Mouse (Mus musculus): ENCODE results near the gene Anks1b.
A peak's percentile ranks its signal among the peaks of the same experiment; 100 is the strongest.

Anks1b gene

DNA sequence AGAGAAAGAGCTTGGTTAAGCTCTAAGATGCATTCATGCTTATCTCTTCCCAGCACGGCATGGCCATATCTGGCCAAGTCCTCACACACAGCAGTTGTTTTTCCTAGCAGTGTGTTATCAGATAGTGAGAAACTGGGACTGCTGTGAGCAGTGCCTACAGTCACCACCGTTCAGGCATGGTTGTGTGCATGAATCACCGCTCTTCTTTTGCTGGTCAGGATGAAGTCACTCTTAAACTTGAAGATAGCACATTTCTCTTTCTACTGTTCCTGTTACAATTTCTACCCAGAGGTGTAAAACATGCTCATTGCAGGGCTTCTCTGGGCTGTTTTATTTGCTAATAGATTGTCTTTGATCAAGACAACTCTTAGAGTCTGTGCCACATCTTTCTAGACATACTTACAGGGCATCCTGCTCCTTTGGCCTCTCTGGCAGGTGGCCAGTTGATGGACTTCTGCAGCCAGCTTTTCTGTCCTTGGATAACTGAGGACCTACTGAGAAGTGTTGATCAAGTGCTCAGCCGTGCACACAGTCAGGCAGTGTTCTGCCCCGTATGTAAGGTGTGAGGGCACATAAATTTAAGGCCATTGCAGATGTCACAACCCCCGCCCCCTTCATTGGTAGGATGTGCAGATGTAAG lies 296.8 kb downstream of the Anks1b start:
- no peak for DNase-seq (ENCODE audit: low read depth)

- DNase-seq (ENCODE audit: low read depth), result no peak
These were observed 317.1 kb downstream of the Anks1b start for GRCm38 (mm10) chr10:90190366-90190765.

DNA sequence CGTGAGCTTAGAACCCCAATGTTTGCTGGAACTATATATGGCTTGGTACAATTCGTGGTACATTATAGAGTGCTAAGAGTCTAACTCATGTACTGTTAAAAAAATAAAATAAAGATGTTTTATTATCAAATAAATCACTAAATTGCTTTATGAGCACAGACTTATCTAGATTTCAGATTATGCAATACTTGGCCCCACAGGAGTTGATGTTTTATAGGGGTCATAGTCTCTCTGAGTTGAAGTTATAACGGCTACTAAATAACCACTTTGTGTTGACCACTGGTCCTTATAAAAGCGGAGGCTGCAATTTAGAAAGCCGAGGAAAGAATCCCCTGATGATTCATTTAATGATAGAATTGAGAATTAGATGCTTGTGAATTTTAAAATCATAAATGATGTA lies 323.6 kb downstream of the Anks1b start:
- no peak for DNase-seq (ENCODE audit: low read depth)

DNA sequence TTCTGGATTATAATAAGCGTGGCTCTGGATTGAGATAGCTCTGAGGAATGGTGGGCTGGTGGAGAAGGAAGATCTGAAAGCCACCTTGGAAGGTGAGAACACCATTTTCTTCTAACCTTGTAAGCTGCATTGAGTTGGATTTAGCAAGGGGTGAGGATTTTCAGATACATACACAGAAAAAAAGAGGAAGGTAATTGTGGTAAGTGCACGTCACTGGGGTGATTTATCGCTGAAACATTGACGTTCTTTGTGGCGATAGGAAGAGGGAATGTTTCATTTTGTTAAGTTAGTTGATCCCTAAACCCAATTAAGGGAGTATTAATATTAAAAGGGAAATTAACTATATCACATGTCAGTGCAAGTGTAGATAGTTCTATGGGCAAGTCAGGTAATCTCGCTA lies 336.7 kb downstream of the Anks1b start:
- DNase-seq (ENCODE audit: low read depth), result peak; percentile 6

DNA sequence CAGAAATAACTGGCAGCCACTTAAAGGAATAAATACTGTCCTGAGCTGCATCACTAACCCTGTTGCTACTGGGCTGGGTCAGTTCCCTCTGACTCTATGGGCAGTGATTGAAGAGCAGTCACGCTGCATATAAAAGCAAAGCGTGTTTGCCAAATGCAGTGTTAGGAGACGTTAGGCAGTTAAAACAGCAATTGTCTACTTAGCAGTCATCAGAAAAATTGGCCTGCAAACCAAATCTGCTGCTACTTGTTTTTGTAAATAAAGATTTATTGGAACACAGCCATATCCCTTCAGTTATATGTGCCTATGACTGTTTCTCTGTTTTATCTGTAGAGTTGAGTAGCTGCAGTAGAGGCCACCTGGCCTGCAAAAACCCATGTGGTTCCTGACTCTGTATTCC lies 347.2 kb downstream of the Anks1b start:
- DNase-seq (ENCODE audit: low read depth), result no peak

DNA sequence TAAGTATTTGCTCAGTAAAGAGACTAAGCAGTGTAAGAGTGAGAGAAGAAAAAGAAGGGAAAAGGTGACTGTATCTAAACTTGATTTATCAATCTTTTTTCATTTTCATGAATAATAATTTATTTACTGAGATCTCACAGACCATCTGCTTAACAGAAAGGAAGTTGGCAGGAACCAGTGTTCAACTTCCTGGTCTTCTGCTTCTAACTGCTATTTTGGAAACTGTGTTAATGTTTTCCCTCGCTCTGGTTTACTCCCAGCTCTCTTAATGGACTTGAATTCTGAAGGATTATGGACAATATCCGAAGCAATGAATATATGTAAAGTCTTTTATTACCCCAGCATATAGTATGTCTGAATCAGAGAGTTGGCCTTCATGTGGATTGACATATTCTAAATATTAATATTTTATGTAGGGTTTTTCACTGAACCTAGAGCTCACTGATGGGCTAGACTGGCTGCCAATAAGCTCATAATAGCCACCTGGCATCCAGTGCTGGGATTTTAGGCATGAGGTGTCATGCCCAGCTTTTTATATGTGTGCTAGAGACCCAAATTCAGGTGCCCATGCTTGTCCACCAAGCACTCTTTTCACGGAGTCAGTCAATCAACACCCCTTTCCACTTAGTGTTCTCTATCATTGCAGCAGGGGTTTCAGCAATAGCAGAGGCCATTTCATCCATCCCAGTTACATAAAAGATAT lies 349.6 kb downstream of the Anks1b start:
- DNase-seq (ENCODE audit: low read depth), result no peak

DNA sequence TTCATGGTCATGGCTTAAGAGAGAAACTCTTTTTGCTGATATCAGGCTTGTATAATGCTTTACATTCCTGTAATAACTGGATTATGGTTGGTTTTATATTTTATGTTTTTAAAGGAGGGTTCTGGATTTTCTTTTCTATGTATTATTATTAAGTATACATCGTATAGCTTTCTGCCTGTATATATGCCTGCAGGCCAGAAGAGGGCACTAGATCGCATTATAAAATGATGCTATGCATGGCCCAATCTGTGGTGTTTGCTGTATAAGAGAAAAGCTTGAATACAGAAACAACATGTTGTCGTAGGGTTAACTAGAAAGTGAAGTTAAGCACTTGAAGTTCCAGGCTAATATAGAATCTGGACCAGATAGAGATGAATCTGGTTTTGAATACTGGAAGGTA lies 362.0 kb downstream of the Anks1b start:
- no peak for DNase-seq (ENCODE audit: low read depth)

- no peak for DNase-seq (ENCODE audit: low read depth)
These were observed 364.0 kb downstream of the Anks1b start for GRCm38 (mm10) chr10:90237290-90237689.

GRCm38 (mm10) chr10:90258944-90259714 lies 385.8 kb downstream of the Anks1b start:
- no peak for DNase-seq (ENCODE audit: low read depth)

GRCm38 (mm10) chr10:90271321-90271720 lies 398.0 kb downstream of the Anks1b start:
- no peak for DNase-seq (ENCODE audit: low read depth)

- no peak for DNase-seq (ENCODE audit: low read depth)
These were observed 400.0 kb downstream of the Anks1b start for GRCm38 (mm10) chr10:90273311-90273710.

DNA sequence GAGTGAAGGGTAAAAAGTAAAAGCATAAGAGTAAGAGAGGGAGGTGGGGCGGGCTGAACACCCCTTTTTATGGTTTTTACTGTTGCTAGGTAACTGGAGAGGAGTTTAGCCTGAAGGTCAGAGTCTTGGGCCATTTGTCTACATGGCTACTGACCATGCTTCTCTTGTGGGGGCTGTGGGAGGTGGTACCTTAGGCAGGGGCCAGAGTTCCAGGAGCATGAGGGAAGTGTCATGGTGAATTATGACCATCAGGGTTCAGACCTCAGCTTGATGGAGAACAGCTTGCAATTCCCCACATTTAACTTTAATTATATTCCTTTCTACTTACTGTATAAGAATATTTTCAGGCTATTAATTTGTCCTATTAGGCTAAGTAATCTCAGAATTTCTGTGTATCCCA lies 413.3 kb downstream of the Anks1b start:
- no peak for DNase-seq (ENCODE audit: low read depth)

GRCm38 (mm10) chr10:90303249-90303648 lies 429.9 kb downstream of the Anks1b start:
- no peak for DNase-seq (ENCODE audit: low read depth)

- DNase-seq (ENCODE audit: low read depth), result no peak
These were observed 432.8 kb downstream of the Anks1b start for GRCm38 (mm10) chr10:90306156-90306555.

GRCm38 (mm10) chr10:90307931-90308555 lies 434.7 kb downstream of the Anks1b start:
- no peak for DNase-seq (ENCODE audit: low read depth)

DNA sequence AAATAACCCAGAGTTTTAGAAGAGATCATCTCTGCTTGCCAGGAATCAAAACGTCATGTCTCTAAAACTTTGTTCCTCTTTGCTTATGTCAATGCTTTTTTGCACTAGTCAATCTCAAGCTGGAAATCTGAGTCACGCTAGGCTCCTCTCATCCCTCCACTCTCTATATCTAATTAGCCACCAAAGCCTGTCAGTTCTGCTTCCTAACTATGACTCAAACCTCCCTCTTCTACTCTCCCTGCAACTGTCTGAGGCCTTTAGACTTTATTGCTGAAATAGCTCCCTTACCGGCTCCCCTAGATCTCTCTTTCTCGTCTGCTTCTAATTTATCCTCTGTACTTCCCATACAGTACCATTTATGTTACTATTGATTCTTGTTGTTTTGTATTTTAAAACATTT lies 456.5 kb downstream of the Anks1b start:
- no peak for DNase-seq (ENCODE audit: low read depth)

- DNase-seq (ENCODE audit: low read depth), result no peak
These were observed 472.1 kb downstream of the Anks1b start for GRCm38 (mm10) chr10:90345394-90345793.

DNA sequence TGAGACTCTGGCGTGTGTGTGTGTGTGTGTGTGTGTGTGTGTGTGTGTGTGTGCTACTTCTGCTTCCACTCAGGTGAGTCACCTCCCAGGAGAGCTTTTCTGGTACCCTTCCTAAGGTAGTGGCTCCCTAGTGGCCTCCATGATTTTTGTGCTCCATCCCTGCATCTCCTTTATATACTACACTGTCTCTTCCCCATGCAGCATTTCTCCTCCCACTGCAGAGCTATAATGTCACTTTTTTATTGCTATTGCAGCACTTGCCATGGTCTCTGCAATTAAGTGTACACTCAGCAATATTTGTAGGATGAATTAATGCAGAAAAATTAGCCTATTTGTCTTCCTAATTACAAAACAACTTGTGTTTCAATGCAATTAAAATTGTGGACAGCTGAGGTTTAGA lies 482.9 kb downstream of the Anks1b start:
- no peak for DNase-seq (ENCODE audit: low read depth)

- DNase-seq (ENCODE audit: low read depth), result no peak
These were observed 484.0 kb downstream of the Anks1b start for GRCm38 (mm10) chr10:90357169-90357907.

GRCm38 (mm10) chr10:90369015-90369414 lies 495.7 kb downstream of the Anks1b start:
- no peak for DNase-seq (ENCODE audit: low read depth)

- no peak for DNase-seq (ENCODE audit: low read depth)
These were observed 497.4 kb downstream of the Anks1b start for GRCm38 (mm10) chr10:90370751-90371150.

- DNase-seq (ENCODE audit: low read depth), result peak; percentile 20
These were observed 500.2 kb downstream of the Anks1b start for GRCm38 (mm10) chr10:90373469-90373868.

Measured in c-Kit-positive CD71-negative TER-119-negative erythroid progenitor cells, embryonic 14.5 days (primary cell).